Mouse (Mus musculus) subcutaneous adipose tissue, adult 2 months (tissue): ENCODE results near the gene Zfp111. TPM values are rescaled to one million over a fixed set of nuclear protein-coding genes. Genes with fewer than 3 reads are reported as not detected.

Experiments used
- polyA plus RNA-seq: library from polyadenylated mRNA; depleted of rRNA; stranded (reverse); fragments of >200 nt; gene quantifications from 2 replicates; pipeline ENCODE4 v1.2.3, GENCODE M21; 2012; ENCODE audit warnings: low replicate concordance; rRNA removed

Zfp111 gene
- polyA plus RNA-seq, result 2.2 and 5.3 TPM in 2 replicates

GRCm38 (mm10) chr7:24211343-24211742 is at the start of gene Zfp111:
Gene Zfp111, minus strand, starts transcription at chr7:24211443.

GRCm38 (mm10) chr7:24254633-24255474 is 43.6 kb upstream of the Zfp111 start, which contains the start of gene Zfp108:
Gene Zfp108, plus strand, starts transcription at chr7:24254794.

GRCm38 (mm10) chr7:24237040-24237791 is 26.0 kb upstream of the Zfp111 start, which contains the start of gene Zfp109:
Gene Zfp109, minus strand, starts transcription at chr7:24237560.

GRCm38 (mm10) chr7:24174618-24175336 is 36.5 kb downstream of the Zfp111 start, which contains the start of gene Zfp114:
Gene Zfp114, plus strand, starts transcription at chr7:24175060.

Other genes with a start within 250 kb of the Zfp111 start
- not detected in 2 replicates for gene Vmn1r181, start 236.8 kb downstream of the Zfp111 start, polyA plus RNA-seq
- not detected in 2 replicates for gene V1rd19, start 209.8 kb downstream of the Zfp111 start, polyA plus RNA-seq
- not detected in 2 replicates for gene Vmn1r183, start 158.2 kb downstream of the Zfp111 start, polyA plus RNA-seq
- 11.2 and 17.5 TPM in 2 replicates for gene Zfp180, start 129.5 kb downstream of the Zfp111 start, polyA plus RNA-seq
- 2.0 and 4.3 TPM in 2 replicates for gene Zfp112, start 99.1 kb downstream of the Zfp111 start, polyA plus RNA-seq
- 7.5 and 11.7 TPM in 2 replicates for gene Zfp235, start 77.3 kb downstream of the Zfp111 start, polyA plus RNA-seq
- gene Zfp114, start 36.4 kb downstream of the Zfp111 start, polyA plus RNA-seq, result 0.26 and 2.0 TPM in 2 replicates
- 1.1 and 3.8 TPM in 2 replicates for gene Zfp109, start 26.1 kb upstream of the Zfp111 start, polyA plus RNA-seq
- gene Zfp108, start 43.4 kb upstream of the Zfp111 start, polyA plus RNA-seq, result 1.4 and 2.6 TPM in 2 replicates
- 1.4 and 4.7 TPM in 2 replicates for gene Zfp93, start 59.0 kb upstream of the Zfp111 start, polyA plus RNA-seq
- 6.1 and 13.2 TPM in 2 replicates for gene Zfp61, start 89.8 kb upstream of the Zfp111 start, polyA plus RNA-seq
- 6.6 and 10.0 TPM in 2 replicates for gene Zfp94, start 105.2 kb upstream of the Zfp111 start, polyA plus RNA-seq
- not detected in 2 replicates for gene Tescl, start 122.5 kb upstream of the Zfp111 start, polyA plus RNA-seq
- not detected in 2 replicates for gene Lypd5, start 137.8 kb upstream of the Zfp111 start, polyA plus RNA-seq
- 8.2 and 11.7 TPM in 2 replicates for gene Kcnn4, start 158.8 kb upstream of the Zfp111 start, polyA plus RNA-seq
- 41.9 and 55.8 TPM in 2 replicates for gene Smg9, start 188.2 kb upstream of the Zfp111 start, polyA plus RNA-seq
- gene Irgc1, start 240.9 kb upstream of the Zfp111 start, polyA plus RNA-seq, result 0.09 TPM in 1 of 2 replicates, not detected in the other